Mouse (Mus musculus) G1E (cell line): ENCODE results near the gene Gm3336. TPM values are rescaled to one million over a fixed set of nuclear protein-coding genes. Genes with fewer than 3 reads are reported as not detected.

Experiments
- ATAC-seq: 2 replicates; pipeline ENCODE4 v1.8.0; 2016; ENCODE audit warnings: mild to moderate bottlenecking; ENCODE audit not compliant: insufficient number of reproducible peaks, poor library complexity, low FRiP score, severe bottlenecking; ENCODE audit errors: extremely low read depth
- DNase-seq: peaks from one replicate; pipeline ENCODE4 v3.0.0; 2012; ENCODE audit warnings: low spot score
- H3K27me3 ChIP-seq: 2 replicates; pipeline ENCODE4 v1.6.1; 2012; ENCODE audit warnings: mild to moderate bottlenecking, low read length, inconsistent platforms; ENCODE audit not compliant: insufficient read depth
- H3K36me3 ChIP-seq: replicated peaks from 2 replicates; pipeline ENCODE3; 2012; ENCODE audit warnings: mild to moderate bottlenecking, inconsistent platforms
- H3K4me1 ChIP-seq: 2 replicates; pipeline ENCODE4 v1.6.1; 2012; ENCODE audit warnings: low read depth, low read length, inconsistent platforms, mixed read lengths; ENCODE audit not compliant: insufficient read depth
- H3K4me3 ChIP-seq: 2 replicates; pipeline ENCODE4 v1.5.1; 2012; ENCODE audit warnings: low read depth, mild to moderate bottlenecking, inconsistent platforms, low read length, moderate library complexity, mixed read lengths
- H3K9me3 ChIP-seq: replicated peaks from 2 replicates; pipeline ENCODE4 v1.6.1; 2012; ENCODE audit warnings: inconsistent platforms
- CTCF ChIP-seq: IDR thresholded peaks from 2 replicates; pipeline ENCODE4 v1.5.1; 2012; ENCODE audit warnings: low read depth, low read length, inconsistent platforms, mixed read lengths
- GATA1 ChIP-seq: IDR thresholded peaks from 2 replicates; pipeline ENCODE4 v1.6.1; 2012; ENCODE audit warnings: borderline replicate concordance, low read length, inconsistent platforms, mixed read lengths
- GATA2 ChIP-seq: IDR thresholded peaks from 2 replicates; pipeline ENCODE4 v1.6.1; 2012; ENCODE audit warnings: low read depth, low read length, inconsistent platforms, borderline replicate concordance
- POLR2AphosphoS5 ChIP-seq: IDR thresholded peaks from 2 replicates; pipeline ENCODE4 v1.6.1; 2012; ENCODE audit warnings: low read depth, low read length, inconsistent platforms; ENCODE audit not compliant: insufficient replicate concordance
- TAL1 ChIP-seq: conservative IDR thresholded peaks from 2 replicates; pipeline ENCODE4 v1.6.1; 2012; ENCODE audit warnings: low read depth, low read length, inconsistent platforms, mixed read lengths
- polyA plus RNA-seq: library from polyadenylated mRNA; stranded (reverse); fragments of >175 nt; gene quantifications from 2 replicates; pipeline ENCODE4 v1.2.3, GENCODE M21; 2012
- total RNA-seq, 2 experiments: library from RNA; stranded (forward) in 1 of 2; stranded (reverse) in 1 of 2; fragments of 200-1000 nt in 1 of 2; fragments of >200 nt in 1 of 2; fragmentation: Nextera tagmentation in 1 of 2; gene quantifications; 2 replicates each; pipeline ENCODE4 v1.2.3; 2014 to 2017

The Gm3336 gene
- total and polyA plus RNA-seq, 3 experiments, result 0.66 to 3.7 (median 0.93) TPM

GRCm38 (mm10) chr8:70744806-70745205 is 26.5 kb downstream of the Gm3336 start:
- Histone ChIP-seq H3K4me3 (no peak overlapping the region), H3K4me1 (peaks cover 5% of the 10 kb centered on the region; the same call in 1 of the 2 replicates), H3K36me3 (no peaks in the 10 kb centered on the region), H3K27me3 (peaks cover 82% of the 10 kb centered on the region), H3K9me3 (no peaks in the 10 kb centered on the region)
- no peak for ATAC-seq
- no peak for DNase-seq
- TF ChIP-seq POLR2AphosphoS5 (no peak), TAL1 (no peak), CTCF (no peak), GATA1 (no peak), GATA2 (no peak)

- TF ChIP-seq GATA1, result no peak
- no peak for TF ChIP-seq TAL1
- no peak for TF ChIP-seq CTCF
- TF ChIP-seq GATA2, result no peak
- no peak for TF ChIP-seq POLR2AphosphoS5
- H3K9me3 ChIP-seq, result no peaks in the 10 kb centered on the region
- peaks cover 5% of the 10 kb centered on the region; the same call in 1 of the 2 replicates for H3K4me1 ChIP-seq
- ATAC-seq (no peak), DNase-seq (no peak)
- H3K4me3 ChIP-seq, result no peak overlapping the region
- H3K27me3 ChIP-seq, result peaks cover 82% of the 10 kb centered on the region
- no peaks in the 10 kb centered on the region for H3K36me3 ChIP-seq
These were observed 27.4 kb downstream of the Gm3336 start for GRCm38 (mm10) chr8:70745691-70746220.

GRCm38 (mm10) chr8:70746676-70747075 is 28.3 kb downstream of the Gm3336 start:
- H3K4me3 ChIP-seq, result no peak overlapping the region
- no peaks in the 10 kb centered on the region for H3K9me3 ChIP-seq
- DNase-seq, result no peak
- H3K4me1 ChIP-seq, result peaks cover 5% of the 10 kb centered on the region; the same call in 1 of the 2 replicates
- peaks cover 74% of the 10 kb centered on the region for H3K27me3 ChIP-seq
- no peak for ATAC-seq
- no peak for TF ChIP-seq CTCF
- TF ChIP-seq GATA2, result no peak
- no peak for TF ChIP-seq POLR2AphosphoS5
- no peak for TF ChIP-seq GATA1
- TF ChIP-seq TAL1, result no peak
- no peaks in the 10 kb centered on the region for H3K36me3 ChIP-seq

GRCm38 (mm10) chr8:70747211-70747890 is 29.0 kb downstream of the Gm3336 start:
- Histone ChIP-seq H3K4me3 (no peak overlapping the region), H3K4me1 (peaks cover 8% of the 10 kb centered on the region), H3K9me3 (no peaks in the 10 kb centered on the region), H3K27me3 (peaks cover 68% of the 10 kb centered on the region), H3K36me3 (no peaks in the 10 kb centered on the region)
- TF ChIP-seq POLR2AphosphoS5 (no peak), GATA1 (no peak), GATA2 (no peak), CTCF (no peak), TAL1 (no peak)
- DNase-seq (no peak), ATAC-seq (no peak)

- no peaks in the 10 kb centered on the region for H3K9me3 ChIP-seq
- DNase-seq, result no peak
- no peak for ATAC-seq
- no peak overlapping the region for H3K4me3 ChIP-seq
- no peaks in the 10 kb centered on the region for H3K36me3 ChIP-seq
- peaks cover 60% of the 10 kb centered on the region for H3K27me3 ChIP-seq
- H3K4me1 ChIP-seq, result peaks cover 19% of the 10 kb centered on the region
- TF ChIP-seq GATA1 (no peak), GATA2 (no peak), TAL1 (no peak)
These were observed 30.1 kb downstream of the Gm3336 start for GRCm38 (mm10) chr8:70748246-70749096.

GRCm38 (mm10) chr8:70749097-70749674 is 30.8 kb downstream of the Gm3336 start:
- Histone ChIP-seq H3K9me3 (no peaks in the 10 kb centered on the region), H3K27me3 (peaks cover 54% of the 10 kb centered on the region), H3K36me3 (no peaks in the 10 kb centered on the region), H3K4me1 (peaks cover 27% of the 10 kb centered on the region), H3K4me3 (no peak overlapping the region)
- DNase-seq, result no peak
- ATAC-seq, result no peak
- TF ChIP-seq GATA1 (no peak), TAL1 (no peak), CTCF (no peak), POLR2AphosphoS5 (no peak), GATA2 (no peak)
